Mouse (Mus musculus) mature B cell (primary cell): ENCODE results near the gene Ryk.
"Not testable (repeated sequence)": the region's sequence is repeated elsewhere in the genome, so short reads cannot be mapped to it uniquely, and the experiment has no call there.

Source experiments
- in situ Hi-C: fragments of 300-500 bp; cut with MboI; formaldehyde crosslinking; loops from 2 replicates; pipeline ENCODE4 v1.14.3; 2019

Gene Ryk

GRCm38 (mm10) chr9:102904952-102905351, 70.2 kb downstream of the Ryk start:
- in situ Hi-C loops = no loop called here

- in situ Hi-C loops = no loop called here
Observed at GRCm38 (mm10) chr9:102906781-102907180, 72.1 kb downstream of the Ryk start.

- in situ Hi-C loops = no loop called here
Observed at GRCm38 (mm10) chr9:102907521-102908246, 73.0 kb downstream of the Ryk start.

- in situ Hi-C loops = no loop called here
Observed at GRCm38 (mm10) chr9:102911526-102911925, 76.8 kb downstream of the Ryk start.

GRCm38 (mm10) chr9:102912516-102913035, 77.9 kb downstream of the Ryk start:
- in situ Hi-C loops = no loop called here

GRCm38 (mm10) chr9:102913597-102913996, 78.9 kb downstream of the Ryk start:
- in situ Hi-C loops = not testable (repeated sequence)

GRCm38 (mm10) chr9:102914583-102914982, 79.9 kb downstream of the Ryk start:
- in situ Hi-C loops = no loop called here

- in situ Hi-C loops = no loop called here
Observed at GRCm38 (mm10) chr9:102915292-102915854, 80.7 kb downstream of the Ryk start.

- in situ Hi-C loops = no loop called here
Observed at GRCm38 (mm10) chr9:102916076-102916475, 81.4 kb downstream of the Ryk start.

GRCm38 (mm10) chr9:102917532-102918129, 82.9 kb downstream of the Ryk start:
- in situ Hi-C loops = no loop called here

GRCm38 (mm10) chr9:102919486-102919885, 84.8 kb downstream of the Ryk start:
- in situ Hi-C loops = no loop called here

- in situ Hi-C loops = no loop called here
Observed at GRCm38 (mm10) chr9:102921791-102922190, 87.1 kb downstream of the Ryk start.

- in situ Hi-C loops = no loop called here
Observed at GRCm38 (mm10) chr9:102922866-102923434, 88.2 kb downstream of the Ryk start.

GRCm38 (mm10) chr9:102923836-102924235, 89.1 kb downstream of the Ryk start:
- in situ Hi-C loops = no loop called here

GRCm38 (mm10) chr9:102924627-102925316, 90.1 kb downstream of the Ryk start:
- in situ Hi-C loops = no loop called here

- in situ Hi-C loops = no loop called here
Observed at GRCm38 (mm10) chr9:102926137-102926536, 91.4 kb downstream of the Ryk start.

- in situ Hi-C loops = no loop called here
Observed at GRCm38 (mm10) chr9:102929776-102930175, 95.1 kb downstream of the Ryk start.

- in situ Hi-C loops = no loop called here
Observed at GRCm38 (mm10) chr9:102933925-102934721, 99.4 kb downstream of the Ryk start.

- in situ Hi-C loops = no loop called here
Observed at GRCm38 (mm10) chr9:102942221-102942620, 107.5 kb downstream of the Ryk start.

- in situ Hi-C loops = no loop called here
Observed at GRCm38 (mm10) chr9:102944891-102945290, 110.2 kb downstream of the Ryk start.

- in situ Hi-C loops = no loop called here
Observed at GRCm38 (mm10) chr9:102946469-102947015, 111.8 kb downstream of the Ryk start.
